Mouse (Mus musculus): ENCODE measurements around the gene S100a5.

S100a5 gene

DNA sequence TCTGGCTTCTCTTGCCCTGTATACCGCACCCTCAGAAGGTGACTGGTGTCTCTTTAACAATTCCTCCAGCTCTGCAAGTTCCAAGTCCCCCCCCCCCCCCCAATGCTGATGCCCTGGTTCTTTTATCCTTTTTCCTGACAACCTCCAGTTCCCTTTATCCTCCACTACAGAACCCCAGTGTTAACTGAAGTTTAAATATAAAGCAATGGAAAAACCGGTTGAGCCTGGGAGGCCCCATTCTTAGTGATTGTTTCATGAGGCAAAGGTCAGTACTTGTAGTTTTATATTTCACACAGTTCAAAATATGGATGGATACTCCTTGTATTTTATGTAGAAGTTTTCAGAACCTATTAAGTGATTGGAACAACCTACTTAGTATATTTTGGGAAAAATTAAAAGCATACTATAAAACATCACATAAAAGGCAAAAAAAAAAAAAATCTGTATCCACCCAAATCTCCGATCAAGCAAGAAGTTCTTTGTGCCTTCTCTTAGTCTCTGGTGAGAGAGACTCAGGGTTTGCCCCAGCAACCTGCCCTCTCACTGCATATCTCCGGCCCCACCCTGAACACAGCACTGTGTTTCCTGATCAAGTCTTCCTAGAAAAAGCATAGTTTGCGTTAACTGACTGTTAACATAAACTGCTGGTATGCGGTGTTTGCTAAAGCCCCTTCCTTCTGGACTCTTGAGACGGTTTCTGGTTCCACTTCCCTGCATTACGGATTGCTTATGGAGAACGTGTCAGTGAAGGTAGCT lies 18.1 kb downstream of the S100a5 start:
- DNase-seq (ENCODE audit: low spot score): no peak

DNA sequence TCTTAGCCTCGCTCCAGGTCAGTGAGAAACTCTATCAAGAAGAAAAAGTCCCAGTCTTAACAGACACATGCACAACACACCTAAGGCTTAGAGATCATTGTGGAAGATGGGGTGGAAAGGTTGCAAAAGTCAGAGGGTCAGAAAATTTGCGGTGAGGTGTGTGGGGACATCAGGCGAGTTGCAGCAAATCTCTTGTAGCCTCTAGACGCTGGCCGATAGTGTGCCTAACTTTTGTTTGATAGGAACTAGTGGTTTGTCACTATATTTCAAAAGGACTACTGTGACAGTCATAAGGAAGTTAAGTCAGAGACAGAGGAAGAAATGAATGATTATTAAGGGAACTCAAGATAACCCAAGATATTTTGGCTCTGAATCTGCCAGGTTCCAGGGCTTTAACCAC lies 19.0 kb downstream of the S100a5 start:
- no peak for DNase-seq (ENCODE audit: low spot score)

GRCm38 (mm10) chr3:90627807-90628206 lies 19.5 kb downstream of the S100a5 start:
- DNase-seq (ENCODE audit: low spot score): no peak

DNA sequence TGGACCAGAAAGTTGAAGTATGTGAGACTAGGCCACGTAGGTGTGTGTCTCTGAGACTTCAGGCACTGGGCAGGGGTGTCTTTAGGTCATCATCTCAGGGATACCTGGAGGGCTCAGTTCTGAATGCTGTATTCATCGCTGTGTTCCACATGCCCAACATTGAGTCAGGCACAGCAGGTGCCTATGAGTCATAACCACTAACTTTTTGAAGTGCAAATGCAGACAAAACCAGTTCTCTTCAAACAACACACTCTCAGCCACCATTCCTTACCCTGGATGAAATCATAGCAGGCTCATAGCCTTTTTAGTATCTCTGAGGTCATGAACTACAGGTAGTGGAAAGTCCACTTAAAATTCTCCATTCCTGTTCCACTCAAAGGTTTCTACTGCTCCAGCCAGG lies 21.0 kb downstream of the S100a5 start:
- no peak for DNase-seq (ENCODE audit: low spot score)

- no peak for DNase-seq (ENCODE audit: low spot score)
Measured at GRCm38 (mm10) chr3:90631984-90632383, 23.7 kb downstream of the S100a5 start.

GRCm38 (mm10) chr3:90638511-90639275 lies 30.4 kb downstream of the S100a5 start:
- no peak for DNase-seq (ENCODE audit: low spot score)

DNA sequence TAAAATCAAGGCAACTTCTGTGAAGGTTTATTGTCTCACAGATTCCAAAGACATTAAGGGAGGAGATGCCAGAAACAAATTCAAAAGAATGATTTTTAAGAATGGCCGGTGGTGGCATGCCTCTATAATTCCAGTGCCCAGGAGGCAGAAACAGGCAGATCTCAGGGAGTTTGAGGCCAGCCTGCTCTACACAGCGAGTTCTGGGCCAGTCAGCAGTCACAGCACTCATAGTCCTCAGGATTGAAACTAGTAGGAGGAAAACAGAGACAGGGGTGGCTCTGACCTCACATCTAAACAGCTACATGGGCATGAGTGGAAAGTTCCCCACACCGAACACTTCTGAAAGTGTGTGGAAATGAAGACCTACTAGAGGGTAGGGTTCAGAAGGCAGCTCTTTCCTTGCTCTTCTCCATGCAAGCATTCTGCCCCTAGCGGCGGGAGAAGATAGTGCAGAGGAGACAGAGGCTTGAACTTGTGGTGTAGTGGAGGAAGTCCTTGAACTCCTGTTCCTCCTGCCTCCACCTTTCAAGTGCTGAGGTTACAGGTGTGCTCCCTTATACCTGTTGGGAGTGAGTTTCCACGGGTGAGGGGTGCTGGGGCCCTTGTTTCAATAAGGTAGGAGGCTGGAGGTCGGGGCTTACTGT lies 31.3 kb downstream of the S100a5 start:
- DNase-seq (ENCODE audit: low spot score): no peak

DNA sequence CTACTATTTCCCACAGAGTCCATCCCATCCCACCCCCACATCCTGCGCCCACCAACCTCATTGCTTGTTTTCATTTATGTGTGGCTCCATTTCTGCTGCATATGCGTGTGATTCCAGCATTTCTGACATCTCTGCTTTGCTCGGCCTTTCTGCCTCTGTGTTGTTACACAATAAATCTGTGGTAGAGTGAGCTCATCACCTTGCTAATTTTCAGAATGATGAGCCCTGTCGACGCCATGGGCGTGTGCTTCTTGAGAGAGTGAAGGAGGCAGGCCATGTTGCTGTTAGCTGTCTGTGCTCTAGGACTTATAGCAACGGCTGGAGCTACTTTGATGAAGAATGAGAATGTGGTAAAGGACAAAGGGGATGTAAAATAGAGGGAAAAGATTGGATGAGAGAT lies 32.7 kb downstream of the S100a5 start:
- DNase-seq (ENCODE audit: low spot score): no peak

DNA sequence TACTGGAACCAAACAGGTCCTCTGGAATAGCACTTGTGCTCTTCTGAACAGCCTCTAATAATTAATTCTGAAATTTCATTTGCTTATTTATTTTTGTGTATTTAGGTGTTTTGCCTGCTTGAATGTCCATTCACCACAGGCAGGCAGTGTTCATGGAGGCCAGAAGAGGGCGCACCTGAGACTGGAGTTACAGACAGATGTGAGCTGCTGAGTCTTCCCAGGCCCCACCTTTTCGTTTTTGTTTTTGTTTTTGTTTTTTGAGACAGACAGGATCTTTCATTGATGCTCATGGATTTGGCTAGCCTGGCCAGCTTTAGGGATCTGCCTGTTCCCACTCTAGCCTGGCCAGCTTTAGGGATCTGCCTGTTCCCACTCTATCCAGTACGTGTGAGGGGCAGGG lies 35.9 kb downstream of the S100a5 start:
- peak; percentile 51 for DNase-seq (ENCODE audit: low spot score)

GRCm38 (mm10) chr3:90647291-90647690 lies 39.0 kb downstream of the S100a5 start:
- no peak for DNase-seq (ENCODE audit: low spot score)

GRCm38 (mm10) chr3:90648981-90649380 lies 40.7 kb downstream of the S100a5 start:
- no peak for DNase-seq (ENCODE audit: low spot score)

GRCm38 (mm10) chr3:90649832-90650231 lies 41.5 kb downstream of the S100a5 start:
- no peak for DNase-seq (ENCODE audit: low spot score)

- peak; percentile 73 for DNase-seq (ENCODE audit: low spot score)
Measured at GRCm38 (mm10) chr3:90652878-90653508, 44.7 kb downstream of the S100a5 start.

DNA sequence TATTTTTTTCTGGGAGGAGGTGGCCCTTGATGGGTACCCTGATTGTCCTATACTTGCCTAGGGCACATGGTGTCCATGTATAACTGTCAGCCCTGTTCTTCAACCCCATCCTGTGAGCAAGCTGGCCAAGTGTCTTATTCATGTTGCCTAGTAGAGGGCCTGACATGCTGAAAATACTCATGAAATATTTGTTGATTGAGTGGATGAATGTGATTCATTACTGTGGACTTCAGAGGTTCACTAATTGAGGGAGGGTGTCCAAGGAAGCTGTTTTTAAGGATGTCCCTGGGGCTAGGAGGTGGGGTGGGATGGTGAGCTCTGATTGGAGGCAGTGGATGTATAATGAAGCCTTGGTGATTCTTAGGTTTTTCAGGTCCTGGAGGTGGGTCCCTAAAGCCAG lies 45.4 kb downstream of the S100a5 start, which contains the start of gene S100a7a:
S100a7a (plus strand) TSS at position 301 of the 400 bp plus-strand sequence.
- no peak for DNase-seq (ENCODE audit: low spot score)

DNA sequence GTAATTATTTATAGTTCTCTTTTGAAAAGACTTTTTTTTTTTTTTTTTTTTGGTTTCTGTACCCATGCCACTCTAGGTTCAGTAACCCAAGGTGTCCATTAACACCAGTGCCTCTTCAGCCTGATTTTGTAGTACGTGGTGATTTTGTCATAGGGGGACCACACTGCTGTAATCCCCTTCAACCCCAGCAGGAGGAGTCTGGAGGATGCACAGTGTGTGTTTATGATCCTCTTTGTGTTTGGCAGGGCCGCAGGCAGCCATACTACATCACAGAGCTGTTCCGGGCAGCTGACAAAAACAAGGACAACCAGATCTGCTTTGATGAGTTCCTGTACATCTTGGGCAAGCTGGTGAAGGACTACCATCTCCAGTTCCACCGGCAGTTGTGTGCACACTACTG lies 49.1 kb downstream of the S100a5 start:
- no peak for DNase-seq (ENCODE audit: low spot score)

DNA sequence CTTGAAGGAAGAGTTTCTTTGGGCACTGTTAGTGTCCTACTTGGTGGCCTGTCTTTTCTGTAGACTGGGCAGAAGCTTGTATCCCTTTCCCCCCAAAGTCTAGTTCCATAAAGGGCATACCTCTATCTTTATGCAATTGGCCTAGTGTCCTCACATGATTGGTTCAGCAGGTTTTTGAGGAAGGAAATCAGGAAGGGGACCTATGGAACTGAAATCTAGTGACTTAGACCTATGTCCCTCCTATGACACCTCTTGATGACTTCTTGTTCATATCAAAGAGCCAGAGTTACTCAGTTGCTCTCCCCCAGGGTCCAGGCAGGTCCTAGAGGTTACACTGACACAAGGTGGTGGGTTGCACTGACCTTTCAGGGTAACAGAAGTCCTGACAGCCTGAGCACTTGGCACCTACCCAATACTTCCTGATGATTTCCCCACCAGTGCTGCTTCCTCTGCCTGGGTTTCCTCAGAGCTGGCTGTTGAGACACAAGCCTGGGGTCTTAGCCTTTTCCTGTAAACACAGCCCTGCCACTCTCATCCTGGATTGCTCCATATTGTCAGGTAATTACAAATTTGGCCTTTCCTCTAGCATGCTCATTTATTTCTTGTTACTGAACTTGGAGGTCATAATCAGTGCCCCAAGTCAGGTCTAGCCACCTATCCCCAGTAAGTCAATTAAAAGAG lies 51.2 kb downstream of the S100a5 start:
- no peak for DNase-seq (ENCODE audit: low spot score)
